10 mouse cellular contexts compared by ENCODE assay signal in genomic region chr1:87010629-87011330, GRCm38 (mm10).
A peak's percentile ranks its signal among the peaks of the same experiment; 100 is the strongest.
DNase-seq lines count a peak whose midpoint lies in the region; ATAC-seq and TF ChIP-seq lines count a peak whose summit lies in the region.
"Had no signal": no experiment of that assay in that cellular context is flagged by ENCODE, and none has a peak within 500 bp of the region (broad histone marks: within the 10 kb centered on the region; RNA-seq: fewer than 3 reads in every experiment).

No protein-coding gene starts in this region.

- ATAC-seq in embryonic facial prominence, embryonic 14.5 days (ENCODE audit: low read depth) = no peak
- no peak for ATAC-seq in activated CD4-positive, CD25-positive, alpha-beta regulatory T cell, adult 4 months

- H3K36me3 ChIP-seq in embryonic facial prominence, embryonic 14.5 days (ENCODE audit: control insufficient read depth, insufficient read depth, low read length) = no peaks in the 10 kb centered on the region
- H3K36me3 ChIP-seq: stomach, embryonic 15.5 days had no signal

- no peak for TF ChIP-seq CTCF in left cerebral cortex, adult 2 months (IDR thresholded peaks at IDR 0.05)

- H3K9ac ChIP-seq in embryonic facial prominence, embryonic 14.5 days (ENCODE audit: low read depth, low read length) = no peak overlapping the region
- H3K9ac ChIP-seq: stomach, embryonic 15.5 days had no signal

- no peaks in the 10 kb centered on the region for H3K27me3 ChIP-seq in embryonic facial prominence, embryonic 14.5 days (replicated peaks; ENCODE audit: control insufficient read depth, insufficient read depth, low read length)
- H3K27me3 ChIP-seq: megakaryocyte, embryonic 14.5 days; stomach, embryonic 15.5 days had no signal

- peak overlapping the region; percentile 44; the same call in 1 of the 2 replicates for H3K27ac ChIP-seq in left cerebral cortex, adult 2 months
- H3K27ac ChIP-seq in embryonic facial prominence, embryonic 14.5 days (replicated peaks; ENCODE audit: low read depth, low read length) = peak overlapping the region; percentile 67

- no peak overlapping the region for H3K4me2 ChIP-seq in embryonic facial prominence, embryonic 14.5 days (ENCODE audit: low read depth, low read length)
- H3K4me2 ChIP-seq: stomach, embryonic 15.5 days had no signal

- H3K4me3 ChIP-seq in left cerebral cortex, adult 2 months = no peak overlapping the region
- no peak overlapping the region for H3K4me3 ChIP-seq in embryonic facial prominence, embryonic 14.5 days (ENCODE audit: low read depth, low read length)
- H3K4me3 ChIP-seq: megakaryocyte, embryonic 14.5 days; stomach, embryonic 15.5 days had no signal

- DNase-seq in left cerebral cortex, adult 2 months (ENCODE audit: extremely low spot score in 1 of 2, low spot score in 2 of 2) = no peak
- DNase-seq in left cerebral cortex, adult 18-20 months (ENCODE audit: low spot score in 2 of 2) = no peak
- peak; percentile 39 for DNase-seq in embryonic facial prominence, embryonic 14.5 days (ENCODE audit: low spot score)
- peak; percentile 43 for DNase-seq in gastrocnemius, adult 18-20 months (ENCODE audit: low spot score)
- DNase-seq in heart, postnatal 4 days = peak; percentile 33
- no peak for DNase-seq in cerebellum, adult 9-11 months
- no peak for DNase-seq in adrenal gland, adult 8-10 months

- intact Hi-C loops in left cerebral cortex, adult 2 months (cut with DNase I) = no loop called here

- WGBS in embryonic facial prominence, embryonic 14.5 days = 63% methylated on average over 12 of the region's 12 CpGs

- no peaks in the 10 kb centered on the region for H3K9me3 ChIP-seq in embryonic facial prominence, embryonic 14.5 days (ENCODE audit: control insufficient read depth, low read length)
- H3K9me3 ChIP-seq: megakaryocyte, embryonic 14.5 days; stomach, embryonic 15.5 days had no signal

- H3K4me1 ChIP-seq in embryonic facial prominence, embryonic 14.5 days (ENCODE audit: control insufficient read depth, insufficient read depth, low read length) = no peaks in the 10 kb centered on the region
- H3K4me1 ChIP-seq: megakaryocyte, embryonic 14.5 days had no signal

Comparison
In these comparisons a context has a peak if more than half of its experiments do, and no peak if none do; other contexts are left out.
1. DNase-seq: peak in embryonic facial prominence, embryonic 14.5 days (single experiment), gastrocnemius, adult 18-20 months (single experiment) and heart, postnatal 4 days (single experiment); none in left cerebral cortex, adult 2 months (0 of 2), left cerebral cortex, adult 18-20 months (0 of 2), cerebellum, adult 9-11 months (single experiment) and adrenal gland, adult 8-10 months (single experiment).